Mouse (Mus musculus): Measurements from ENCODE around the gene Tbx15.

DNA sequence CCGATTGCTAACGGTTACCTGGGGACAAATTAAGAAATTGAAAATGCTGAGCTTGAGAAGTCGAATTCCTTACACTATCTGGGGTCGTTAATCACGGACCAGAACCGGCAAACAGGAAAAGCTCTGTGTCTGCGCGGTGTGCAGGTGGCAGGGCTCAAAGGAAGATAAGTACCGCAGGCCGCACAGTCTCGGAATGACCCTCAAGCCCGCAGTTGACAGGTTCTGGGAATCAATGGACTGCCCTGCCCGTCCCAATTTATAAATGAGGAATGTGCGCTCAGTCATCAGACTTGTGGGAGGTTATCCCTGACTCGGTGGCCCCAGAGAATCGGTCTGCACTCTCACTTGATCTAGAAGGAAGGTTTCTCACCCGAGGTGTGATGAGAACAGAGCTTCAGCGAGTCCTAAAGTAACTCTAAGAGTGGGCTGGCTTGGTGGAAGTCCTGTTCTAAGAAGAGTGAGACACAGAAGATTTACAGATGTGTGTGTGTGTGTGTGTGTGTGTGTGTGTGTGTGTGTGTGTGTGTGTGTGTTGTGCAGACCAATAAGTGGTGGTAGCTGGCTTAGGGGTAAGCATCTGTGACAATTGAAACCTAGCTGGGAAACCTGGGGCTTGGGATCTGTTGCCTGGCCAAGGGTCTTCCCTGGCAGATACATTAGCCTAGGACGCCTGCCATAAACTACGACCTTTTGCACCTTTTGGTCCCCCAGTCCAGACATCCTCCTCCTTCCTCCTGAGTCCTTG, 708 bp upstream of the Tbx15 start:
- no peak for TF ChIP-seq CTCF (IDR thresholded peaks at IDR 0.05; ENCODE audit: control insufficient read depth, insufficient read depth, low read length)
- no peak for TF ChIP-seq POLR2A (IDR thresholded peaks at IDR 0.05; ENCODE audit: borderline replicate concordance, control insufficient read depth, low read depth, low read length)

Measured in bone marrow, adult 2 months (tissue).